Mouse (Mus musculus): ENCODE measurements around the gene Gsta3. TPM values are rescaled to one million over a fixed set of nuclear protein-coding genes. Genes with fewer than 3 reads are reported as not detected.

The Gsta3 gene
- polyA plus RNA-seq, 1 experiment from 2014 or later: 3.4 TPM

DNA sequence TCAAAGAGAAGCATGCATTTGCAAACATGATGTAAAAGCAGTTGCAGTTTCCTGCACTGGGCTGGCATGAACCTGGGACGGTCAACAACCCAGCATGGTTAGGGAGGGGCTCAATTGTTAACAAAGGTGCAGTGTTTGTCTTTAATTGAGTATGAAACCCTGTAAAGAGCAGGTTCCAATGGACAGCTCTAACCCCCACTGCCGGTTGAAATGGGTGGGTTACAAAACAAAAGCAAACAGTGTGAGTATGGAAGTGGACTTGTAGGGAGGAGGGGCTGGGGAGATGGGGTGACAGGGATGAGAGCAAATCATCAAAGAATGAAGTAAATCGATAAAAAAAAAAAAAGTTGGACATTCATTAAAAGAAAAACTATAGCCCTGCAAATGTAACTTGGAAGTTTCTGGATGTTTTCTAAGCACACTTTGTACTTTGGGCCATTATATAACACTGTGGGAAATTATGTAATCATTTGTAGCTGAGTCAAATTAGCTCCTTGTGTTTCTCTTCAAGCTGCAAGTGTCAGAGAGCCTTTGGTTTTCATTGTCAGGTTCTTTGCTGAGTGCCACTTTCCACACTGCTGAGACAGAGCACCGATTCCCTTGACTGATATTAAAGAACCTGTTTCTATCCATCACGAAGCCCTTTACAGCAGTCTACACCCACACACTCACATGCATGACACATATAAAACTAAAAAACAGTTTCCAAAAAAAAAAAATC is 8.5 kb upstream of the Gsta3 start:
- in situ Hi-C loops (cut with MboI; ENCODE audit: low pct_unique_long_range_greater_than_20kb): no loop called here
- ATAC-seq (no peak), DNase-seq (ENCODE audit: low read depth, low spot score) (no peak)
- CTCF ChIA-PET: interaction anchor here (1.0 to 1.1 kb wide), 2 partner anchors 9 to 11 kb away, joined by 3 to 4 read pairs; partner anchors contain the start of gene Gsta3
- no peak for TF ChIP-seq CTCF (IDR thresholded peaks at IDR 0.05)
- POLR2A ChIA-PET: no interaction called here
- H3K27me3 ChIP-seq: no peaks in the 10 kb centered on the region

DNA sequence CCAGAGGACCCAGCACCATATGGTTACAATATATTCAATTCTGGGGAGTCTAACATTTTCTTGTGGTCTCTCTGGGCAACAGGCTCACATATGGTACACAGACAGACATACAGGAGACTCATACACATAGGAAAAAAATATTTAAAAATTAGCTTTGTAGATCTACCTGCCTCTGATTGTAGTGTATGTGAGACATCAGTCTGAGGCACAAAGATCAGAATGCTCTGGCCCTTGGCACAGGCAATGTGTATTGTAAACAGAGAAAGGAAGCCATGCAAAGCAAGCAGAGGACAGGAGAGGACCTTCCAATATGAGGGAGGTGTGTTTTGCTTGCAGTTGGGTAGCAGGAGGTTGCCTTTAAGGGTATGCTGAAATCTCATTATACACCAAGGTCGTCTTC is 7.9 kb upstream of the Gsta3 start:
- ChIA-PET CTCF (interaction anchor here (1.0 to 1.1 kb wide), 2 partner anchors 8 to 11 kb away, joined by 3 to 4 read pairs; partner anchors contain the start of gene Gsta3), POLR2A (no interaction called here)
- ATAC-seq (no peak), DNase-seq (ENCODE audit: low read depth, low spot score) (no peak)
- in situ Hi-C loops (cut with MboI; ENCODE audit: low pct_unique_long_range_greater_than_20kb): no loop called here
- TF ChIP-seq CTCF (IDR thresholded peaks at IDR 0.05): no peak
- H3K27me3 ChIP-seq: no peaks in the 10 kb centered on the region

DNA sequence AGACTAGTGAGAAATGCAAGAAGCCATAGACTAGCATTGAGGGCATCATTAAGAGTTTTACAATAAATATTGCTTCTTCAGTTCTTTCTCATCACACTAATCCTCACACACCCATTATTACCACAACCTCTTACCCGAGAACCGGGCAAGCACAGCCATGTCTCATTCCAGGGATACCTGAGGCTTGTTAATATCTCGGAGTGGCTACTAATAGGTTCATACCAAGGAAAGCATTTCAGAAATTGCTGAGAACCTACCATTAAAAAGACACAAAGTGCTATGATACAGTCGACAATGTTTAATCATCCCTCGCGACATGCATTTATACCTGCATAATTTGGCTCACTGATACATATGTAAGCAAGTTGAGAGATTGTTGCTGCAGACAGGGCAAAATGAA is 5.0 kb upstream of the Gsta3 start:
- CTCF ChIA-PET: no interaction called here
- no peaks in the 10 kb centered on the region for H3K27me3 ChIP-seq
- ATAC-seq: peak; percentile 58
- POLR2A ChIA-PET: no interaction called here
- TF ChIP-seq CTCF (IDR thresholded peaks at IDR 0.05): no peak
- no peak for DNase-seq (ENCODE audit: low read depth, low spot score)
- in situ Hi-C loops (cut with MboI; ENCODE audit: low pct_unique_long_range_greater_than_20kb): no loop called here

DNA sequence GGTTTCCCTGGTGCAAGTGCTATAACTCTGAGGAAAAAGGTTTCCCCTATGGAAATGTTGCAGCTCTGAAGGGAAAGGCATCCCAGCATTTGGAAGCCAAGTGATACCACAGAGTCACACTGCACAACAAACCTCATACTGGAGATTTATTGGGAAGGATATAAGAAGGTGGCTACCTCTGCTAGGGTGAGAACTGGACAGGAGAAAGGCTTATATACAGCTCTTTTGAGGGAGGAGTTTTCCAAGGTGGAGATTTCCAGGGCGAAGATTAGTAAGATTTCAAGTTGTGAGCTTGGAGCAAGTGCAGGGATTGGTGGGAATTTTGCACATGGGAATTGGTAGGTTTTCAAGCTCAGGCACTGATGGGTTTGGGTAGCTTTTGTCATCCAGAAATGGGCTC is 707 bp downstream of the Gsta3 start:
- H3K27me3 ChIP-seq: no peaks in the 10 kb centered on the region
- ATAC-seq (no peak), DNase-seq (ENCODE audit: low read depth, low spot score) (no peak)
- no peak for TF ChIP-seq CTCF (IDR thresholded peaks at IDR 0.05)
- CTCF ChIA-PET: interaction anchor here (1.4 to 1.9 kb wide), 2 partner anchors 9 to 19 kb away, joined by 4 to 6 read pairs; no protein-coding TSS in a partner anchor
- POLR2A ChIA-PET: interaction anchor here (0.6 to 0.7 kb wide), 2 partner anchors 623 to 768 kb away, joined by 5 to 6 read pairs; partner anchors contain the start of gene Pkhd1
- in situ Hi-C loops (cut with MboI; ENCODE audit: low pct_unique_long_range_greater_than_20kb): no loop called here

DNA sequence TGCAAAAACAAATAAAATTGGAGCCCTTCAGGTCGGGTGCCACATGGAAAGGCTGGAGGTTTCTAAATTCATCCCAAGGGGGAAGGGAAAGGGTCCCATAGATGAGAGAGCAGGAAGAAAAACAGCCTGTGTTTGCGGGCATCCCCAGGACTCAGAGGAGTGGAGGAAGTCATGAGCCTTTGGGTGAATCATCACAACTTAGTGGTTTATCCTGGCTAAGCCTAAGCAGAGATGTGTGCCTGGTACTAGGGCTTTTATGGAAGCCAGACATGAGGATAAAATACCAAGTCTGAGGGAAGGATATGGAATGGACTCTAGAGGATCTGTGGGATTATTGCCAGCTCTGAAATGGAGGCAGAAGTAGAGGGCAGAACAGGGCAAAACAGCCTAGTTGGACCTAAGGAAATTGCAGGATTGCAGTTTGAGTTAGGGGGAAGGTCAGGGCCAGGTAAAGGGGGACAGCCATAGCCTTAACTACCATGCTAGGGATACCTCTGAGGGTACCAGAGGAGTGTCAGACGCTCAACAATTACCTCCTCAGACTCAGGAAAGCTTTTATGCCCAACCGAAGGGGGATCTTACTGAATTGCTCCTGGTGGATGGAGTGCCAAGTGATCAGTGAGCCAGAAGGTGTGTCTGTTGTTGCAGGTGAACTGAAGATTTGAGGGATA is 4.0 kb downstream of the Gsta3 start:
- ATAC-seq (peak; percentile 63), DNase-seq (ENCODE audit: low read depth, low spot score) (no peak)
- H3K27me3 ChIP-seq: no peaks in the 10 kb centered on the region
- ChIA-PET POLR2A (no interaction called here), CTCF (no interaction called here)
- in situ Hi-C loops (cut with MboI; ENCODE audit: low pct_unique_long_range_greater_than_20kb): no loop called here
- no peak for TF ChIP-seq CTCF (IDR thresholded peaks at IDR 0.05)

DNA sequence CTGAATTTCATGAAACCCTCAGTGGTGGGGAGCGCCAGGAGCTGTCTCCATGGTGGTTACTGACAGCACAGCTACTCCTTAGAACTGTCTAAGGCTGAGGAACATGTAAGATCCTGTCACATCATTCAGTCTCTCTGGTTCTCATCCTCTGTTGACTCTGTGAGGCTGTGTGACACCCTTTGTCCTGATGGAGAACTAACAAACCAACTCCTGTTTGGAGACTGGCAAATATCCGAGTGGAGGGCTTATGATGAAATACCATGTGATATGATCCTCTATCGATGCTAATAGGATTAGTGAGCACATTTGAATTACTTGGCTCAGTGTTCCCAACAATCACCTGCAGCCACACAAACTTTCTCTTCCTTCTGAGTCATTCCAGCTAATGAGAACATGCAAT is 5.7 kb downstream of the Gsta3 start:
- no peak for DNase-seq (ENCODE audit: low read depth, low spot score)
- TF ChIP-seq CTCF (IDR thresholded peaks at IDR 0.05): no peak
- in situ Hi-C loops (cut with MboI; ENCODE audit: low pct_unique_long_range_greater_than_20kb): no loop called here
- no peaks in the 10 kb centered on the region for H3K27me3 ChIP-seq
- ChIA-PET POLR2A (no interaction called here), CTCF (interaction anchor here (0.7 to 1.0 kb wide), 2 partner anchors 17 to 19 kb away, joined by 3 read pairs; no protein-coding TSS in a partner anchor)
- ATAC-seq: no peak

DNA sequence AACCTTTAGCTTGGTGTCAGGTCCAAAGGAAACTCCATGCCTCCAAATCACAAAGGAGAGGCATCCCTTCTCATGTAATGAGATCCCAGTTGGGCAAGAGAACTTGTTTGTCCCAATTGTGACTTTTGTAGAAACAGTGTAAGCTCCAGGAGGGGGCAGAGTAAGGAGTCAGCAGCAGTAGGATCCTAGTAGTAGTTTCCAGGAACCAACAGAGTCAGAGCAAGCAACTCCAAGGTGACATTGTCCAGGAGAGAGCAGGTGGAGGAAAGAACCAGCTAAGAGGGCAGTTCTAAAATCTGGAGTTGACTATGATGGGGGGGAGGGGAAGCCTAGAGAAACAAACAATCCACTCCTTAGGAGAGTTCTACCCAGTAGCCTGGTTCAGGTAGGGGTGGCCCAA is 7.5 kb downstream of the Gsta3 start:
- in situ Hi-C loops (cut with MboI; ENCODE audit: low pct_unique_long_range_greater_than_20kb): no loop called here
- no peaks in the 10 kb centered on the region for H3K27me3 ChIP-seq
- no peak for TF ChIP-seq CTCF (IDR thresholded peaks at IDR 0.05)
- CTCF ChIA-PET: interaction anchor here (1.1 kb wide), 1 partner anchor 15 kb away, joined by 3 read pairs; no protein-coding TSS in a partner anchor
- POLR2A ChIA-PET: no interaction called here
- ATAC-seq (no peak), DNase-seq (ENCODE audit: low read depth, low spot score) (no peak)

DNA sequence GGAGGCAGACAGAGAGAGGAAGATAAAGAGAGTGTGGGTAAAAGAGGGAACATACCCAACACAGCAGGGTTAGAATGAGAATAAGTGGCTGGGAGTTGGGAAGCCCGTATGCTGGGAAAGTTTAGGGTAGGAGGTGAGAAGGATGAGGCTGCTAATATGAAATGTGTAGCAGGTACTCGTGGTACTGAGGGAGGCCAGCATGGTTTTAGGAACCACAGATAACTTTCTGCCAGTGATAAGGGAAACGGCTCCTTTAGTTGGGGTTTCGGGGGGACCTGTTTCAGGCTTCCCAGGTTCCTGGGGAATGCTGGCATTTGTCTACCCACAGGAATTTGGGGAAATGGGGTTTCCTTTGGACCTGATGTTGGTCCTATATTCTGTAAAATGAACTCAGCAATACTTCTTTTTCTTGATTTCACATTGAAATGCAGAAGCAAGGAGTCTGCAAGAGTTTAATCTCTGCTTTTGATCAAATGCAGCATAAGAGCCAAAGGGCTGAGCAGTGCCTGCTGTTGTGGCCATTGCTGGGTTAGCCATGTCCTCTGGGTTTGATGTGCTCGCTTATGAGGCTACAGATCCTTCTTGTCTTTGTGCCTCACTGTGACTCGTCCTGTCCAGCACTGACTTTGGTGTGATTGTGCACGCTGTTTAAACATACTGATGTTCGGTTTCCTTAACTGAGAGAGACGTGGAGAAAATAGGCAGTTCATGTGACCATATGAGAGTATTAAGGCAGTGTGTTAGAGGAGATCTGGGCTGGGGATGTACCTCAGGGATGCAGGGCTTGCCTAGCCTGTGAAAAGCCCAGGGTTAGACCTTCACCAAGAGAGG is 8.4 kb downstream of the Gsta3 start:
- no peak for DNase-seq (ENCODE audit: low read depth, low spot score)
- POLR2A ChIA-PET: no interaction called here
- H3K27me3 ChIP-seq: no peaks in the 10 kb centered on the region
- CTCF ChIA-PET: no interaction called here
- in situ Hi-C loops (cut with MboI; ENCODE audit: low pct_unique_long_range_greater_than_20kb): no loop called here
- ATAC-seq: no peak
- TF ChIP-seq CTCF (IDR thresholded peaks at IDR 0.05): no peak

DNA sequence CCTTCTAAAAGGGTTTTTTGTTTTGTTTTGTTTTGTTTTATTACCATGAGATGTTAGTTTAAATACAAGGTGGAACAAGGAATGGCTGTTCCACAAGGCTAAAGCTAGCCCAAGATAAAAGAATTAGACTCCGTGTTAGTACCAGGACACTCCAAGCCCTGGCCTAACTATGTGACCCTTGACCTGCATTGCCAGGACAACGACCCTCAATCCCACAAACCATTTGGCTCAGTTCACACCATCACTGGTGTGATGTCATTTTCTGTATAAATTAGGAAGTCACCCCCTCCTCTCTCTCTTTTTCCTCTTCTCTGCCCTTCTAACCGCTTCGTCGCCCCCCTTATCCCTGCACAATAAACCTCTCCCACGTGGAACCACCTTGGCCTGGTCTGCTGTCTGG is 11.3 kb downstream of the Gsta3 start:
- ChIA-PET POLR2A (no interaction called here), CTCF (interaction anchor here (1.1 to 1.4 kb wide), 3 partner anchors 12 to 28 kb away, joined by 3 to 5 read pairs (median 4); partner anchors contain the start of gene Gsta3)
- ATAC-seq (no peak), DNase-seq (ENCODE audit: low read depth, low spot score) (no peak)
- no peak for TF ChIP-seq CTCF (IDR thresholded peaks at IDR 0.05)
- in situ Hi-C loops (cut with MboI; ENCODE audit: low pct_unique_long_range_greater_than_20kb): no loop called here
- no peaks in the 10 kb centered on the region for H3K27me3 ChIP-seq

DNA sequence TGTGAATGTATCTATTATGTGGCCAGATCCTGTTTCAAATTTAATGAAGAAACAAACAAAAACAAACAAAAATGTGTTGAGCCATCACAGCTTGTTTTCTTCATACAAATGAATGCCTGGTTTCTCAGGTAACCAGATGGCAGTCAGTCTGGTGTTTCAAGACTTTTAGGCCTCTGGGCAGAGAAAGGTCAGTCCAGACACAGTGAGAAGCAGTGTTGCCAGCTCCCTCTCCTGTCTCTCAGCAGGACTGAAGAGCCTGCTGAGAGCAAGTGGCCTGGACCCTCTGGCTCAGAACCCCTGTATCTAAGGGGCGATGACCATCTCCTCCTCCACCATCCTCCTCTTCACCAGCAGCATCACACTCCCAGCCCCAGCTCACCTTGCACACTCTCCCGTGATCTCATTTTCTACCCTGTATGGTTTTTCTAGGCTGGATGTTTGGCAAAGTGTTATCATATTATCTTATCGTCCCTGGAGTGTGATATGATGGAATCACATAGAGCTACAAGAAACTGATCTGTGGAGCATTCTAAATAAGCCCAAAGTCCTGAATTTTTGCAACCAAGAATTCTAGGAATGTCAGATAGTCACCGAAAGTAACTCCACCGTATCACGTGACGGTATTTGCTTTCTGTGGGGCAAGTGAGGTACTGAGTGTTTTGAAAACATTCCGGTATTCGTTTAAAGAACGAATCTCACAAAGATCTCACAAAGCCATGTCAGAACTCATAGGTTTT is 12.3 kb downstream of the Gsta3 start:
- ChIA-PET CTCF (interaction anchor here (1.1 to 1.2 kb wide), 2 partner anchors 13 to 30 kb away, joined by 3 to 4 read pairs; partner anchors contain the start of gene Gsta3), POLR2A (no interaction called here)
- no peaks in the 10 kb centered on the region for H3K27me3 ChIP-seq
- ATAC-seq: peak; percentile 26
- in situ Hi-C loops (cut with MboI; ENCODE audit: low pct_unique_long_range_greater_than_20kb): no loop called here
- no peak for DNase-seq (ENCODE audit: low read depth, low spot score)
- no peak for TF ChIP-seq CTCF (IDR thresholded peaks at IDR 0.05)

Data from Patski (cell line).